Mouse (Mus musculus): ENCODE results near the gene Furin.

DNA sequence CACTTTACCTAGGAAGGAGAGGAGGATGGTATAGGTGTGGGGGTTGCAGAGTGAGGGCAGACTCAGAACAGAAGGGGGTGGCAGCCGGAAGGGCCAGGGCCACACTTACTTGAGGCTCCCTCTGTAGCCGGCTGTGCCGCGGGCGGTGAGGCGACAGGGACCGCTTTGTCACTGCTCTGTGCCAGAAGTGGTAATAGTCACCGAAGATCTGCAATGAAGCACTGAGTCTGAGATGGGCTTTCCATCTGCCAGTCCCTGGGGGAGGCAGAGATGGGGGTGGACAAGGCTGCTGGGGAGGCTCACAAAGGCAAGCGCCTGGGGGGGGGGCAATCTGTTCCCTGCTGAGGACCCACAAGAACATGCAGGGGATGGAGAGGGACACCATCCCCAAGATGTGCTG lies 7.2 kb downstream of the Furin start:
- TF ChIP-seq CTCF (IDR thresholded peaks at IDR 0.05; ENCODE audit: low read depth) = no peak
- TF ChIP-seq EP300 (IDR thresholded peaks at IDR 0.05; ENCODE audit: low read depth) = no peak
